Mouse (Mus musculus): ENCODE data around the gene Ect2l. TPM values are rescaled to one million over a fixed set of nuclear protein-coding genes. Genes with fewer than 3 reads are reported as not detected.

Gene Ect2l
- polyA plus RNA-seq, 2 experiments, result 1.0 to 1.5 TPM

- WGBS, result 81% methylated on average over 10 of the region's 10 CpGs
- Histone ChIP-seq H3K27me3 (ENCODE audit: control insufficient read depth, insufficient read depth, low read length) (no peaks in the 10 kb centered on the region), H3K9me3 (ENCODE audit: control insufficient read depth, low read length) (no peaks in the 10 kb centered on the region), H3K4me1 (ENCODE audit: control insufficient read depth, insufficient read depth, low read length) (no peaks in the 10 kb centered on the region), H3K9ac (ENCODE audit: low read depth, low read length, severe bottlenecking) (no peak overlapping the region), H3K4me3 (replicated peaks; ENCODE audit: low read length) (no peak overlapping the region), H3K27ac (replicated peaks; ENCODE audit: low read depth, low read length) (no peak overlapping the region), H3K4me2 (replicated peaks; ENCODE audit: low read depth, low read length, severe bottlenecking) (no peak overlapping the region), H3K36me3 (ENCODE audit: control insufficient read depth, insufficient read depth, low read length) (peaks cover 33% of the 10 kb centered on the region)
- ATAC-seq (ENCODE audit: low FRiP score, low read depth) (no peak), DNase-seq (ENCODE audit: low spot score) (no peak)
- TF ChIP-seq POLR2A (IDR thresholded peaks at IDR 0.05; ENCODE audit: borderline replicate concordance, extremely low read depth, insufficient read depth, insufficient read length), result no peak
Observed at GRCm38 (mm10) chr10:18113473-18114093, 97.1 kb downstream of the Ect2l start.

- Histone ChIP-seq H3K4me2 (replicated peaks; ENCODE audit: low read depth, low read length, severe bottlenecking) (no peak overlapping the region), H3K36me3 (ENCODE audit: control insufficient read depth, insufficient read depth, low read length) (peaks cover 26% of the 10 kb centered on the region), H3K4me1 (ENCODE audit: control insufficient read depth, insufficient read depth, low read length) (0 out of 2 replicates have a peak, but pooled peaks cover 2% of the 10 kb centered on the region), H3K9ac (ENCODE audit: low read depth, low read length, severe bottlenecking) (no peak overlapping the region), H3K9me3 (ENCODE audit: control insufficient read depth, low read length) (no peaks in the 10 kb centered on the region), H3K4me3 (replicated peaks; ENCODE audit: low read length) (no peak overlapping the region), H3K27me3 (ENCODE audit: control insufficient read depth, insufficient read depth, low read length) (no peaks in the 10 kb centered on the region), H3K27ac (replicated peaks; ENCODE audit: low read depth, low read length) (no peak overlapping the region)
- no peak for TF ChIP-seq POLR2A (IDR thresholded peaks at IDR 0.05; ENCODE audit: borderline replicate concordance, extremely low read depth, insufficient read depth, insufficient read length)
- no peak for DNase-seq (ENCODE audit: low spot score)
- no peak for ATAC-seq (ENCODE audit: low FRiP score, low read depth)
Observed at GRCm38 (mm10) chr10:18110940-18111339, 99.8 kb downstream of the Ect2l start.

- Histone ChIP-seq H3K9me3 (ENCODE audit: control insufficient read depth, low read length) (no peaks in the 10 kb centered on the region), H3K4me3 (replicated peaks; ENCODE audit: low read length) (no peak overlapping the region), H3K4me2 (replicated peaks; ENCODE audit: low read depth, low read length, severe bottlenecking) (no peak overlapping the region), H3K9ac (ENCODE audit: low read depth, low read length, severe bottlenecking) (no peak overlapping the region), H3K36me3 (ENCODE audit: control insufficient read depth, insufficient read depth, low read length) (peaks cover 30% of the 10 kb centered on the region), H3K27ac (replicated peaks; ENCODE audit: low read depth, low read length) (no peak overlapping the region), H3K4me1 (ENCODE audit: control insufficient read depth, insufficient read depth, low read length) (0 out of 2 replicates have a peak, but pooled peaks cover 2% of the 10 kb centered on the region), H3K27me3 (ENCODE audit: control insufficient read depth, insufficient read depth, low read length) (no peaks in the 10 kb centered on the region)
- no peak for DNase-seq (ENCODE audit: low spot score)
- TF ChIP-seq POLR2A (IDR thresholded peaks at IDR 0.05; ENCODE audit: borderline replicate concordance, extremely low read depth, insufficient read depth, insufficient read length), result no peak
- WGBS, result 71% methylated on average over 5 of the region's 5 CpGs
- ATAC-seq (ENCODE audit: low FRiP score, low read depth), result no peak
Observed at GRCm38 (mm10) chr10:18107471-18107870, 103.2 kb downstream of the Ect2l start.

GRCm38 (mm10) chr10:18102166-18102565 is 108.5 kb downstream of the Ect2l start:
- DNase-seq (ENCODE audit: low spot score), result no peak
- Histone ChIP-seq H3K27ac (replicated peaks; ENCODE audit: low read depth, low read length) (no peak overlapping the region), H3K27me3 (ENCODE audit: control insufficient read depth, insufficient read depth, low read length) (no peaks in the 10 kb centered on the region), H3K4me3 (replicated peaks; ENCODE audit: low read length) (no peak overlapping the region), H3K9me3 (ENCODE audit: control insufficient read depth, low read length) (no peaks in the 10 kb centered on the region), H3K4me2 (replicated peaks; ENCODE audit: low read depth, low read length, severe bottlenecking) (no peak overlapping the region), H3K9ac (ENCODE audit: low read depth, low read length, severe bottlenecking) (no peak overlapping the region), H3K4me1 (ENCODE audit: control insufficient read depth, insufficient read depth, low read length) (no peaks in the 10 kb centered on the region), H3K36me3 (ENCODE audit: control insufficient read depth, insufficient read depth, low read length) (peaks cover 36% of the 10 kb centered on the region)
- ATAC-seq (ENCODE audit: low FRiP score, low read depth), result no peak
- 57% methylated on average over 5 of the region's 5 CpGs for WGBS
- TF ChIP-seq POLR2A (IDR thresholded peaks at IDR 0.05; ENCODE audit: borderline replicate concordance, extremely low read depth, insufficient read depth, insufficient read length), result no peak

GRCm38 (mm10) chr10:18090691-18091090 is 120.0 kb downstream of the Ect2l start:
- Histone ChIP-seq H3K27ac (replicated peaks; ENCODE audit: low read depth, low read length) (no peak overlapping the region), H3K4me1 (ENCODE audit: control insufficient read depth, insufficient read depth, low read length) (no peaks in the 10 kb centered on the region), H3K27me3 (ENCODE audit: control insufficient read depth, insufficient read depth, low read length) (no peaks in the 10 kb centered on the region), H3K4me2 (replicated peaks; ENCODE audit: low read depth, low read length, severe bottlenecking) (no peak overlapping the region), H3K36me3 (ENCODE audit: control insufficient read depth, insufficient read depth, low read length) (peaks cover 35% of the 10 kb centered on the region), H3K4me3 (replicated peaks; ENCODE audit: low read length) (no peak overlapping the region), H3K9ac (ENCODE audit: low read depth, low read length, severe bottlenecking) (no peak overlapping the region), H3K9me3 (ENCODE audit: control insufficient read depth, low read length) (no peaks in the 10 kb centered on the region)
- TF ChIP-seq POLR2A (IDR thresholded peaks at IDR 0.05; ENCODE audit: borderline replicate concordance, extremely low read depth, insufficient read depth, insufficient read length), result no peak
- ATAC-seq (ENCODE audit: low FRiP score, low read depth) (no peak), DNase-seq (ENCODE audit: low spot score) (no peak)
